Mouse (Mus musculus) liver, adult 2 months (tissue): ENCODE measurements at regions not wholly inside any gene's neighbourhood (a gene's known extent, or its start where the extent isn't known, plus 50 kb on each side); places are given as distances from the start of the nearest gene placed in this dataset.

Source experiments
- CTCF ChIP-seq: fragments of 200-500 bp; IDR thresholded peaks from 2 replicates; pipeline ENCODE4 v1.5.1; 2011; ENCODE audit warnings: low read depth, low read length, control low read depth
- POLR2A ChIP-seq: fragments of 200-500 bp; IDR thresholded peaks from 2 replicates; pipeline ENCODE4 v1.6.1; 2011; ENCODE audit warnings: low read length, control low read depth; ENCODE audit not compliant: insufficient read depth; ENCODE audit errors: extremely low read depth

DNA sequence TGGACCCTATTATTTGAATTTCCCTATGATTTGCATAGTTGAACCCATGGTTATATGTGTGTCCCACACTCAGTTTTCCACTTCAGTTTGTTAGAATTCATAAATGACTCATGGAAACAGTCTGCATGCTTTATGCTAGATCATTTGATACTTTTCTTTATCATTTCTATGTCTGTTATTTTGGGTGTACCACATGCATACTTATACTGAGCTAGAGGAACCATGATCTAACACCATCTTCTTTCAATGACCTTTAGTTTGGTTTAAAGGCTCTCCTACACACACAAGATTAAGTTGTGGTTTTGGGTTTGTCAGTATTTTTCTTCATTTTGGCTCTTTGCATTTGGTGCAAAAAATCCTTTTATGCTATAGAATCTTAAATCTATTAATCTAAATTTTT is 375.2 kb downstream of the Ets1 start:
- TF ChIP-seq POLR2A: no peak
- no peak for TF ChIP-seq CTCF
